Mouse (Mus musculus): Measurements from ENCODE around the gene Cd200r1. TPM values are rescaled to one million over a fixed set of nuclear protein-coding genes. Genes with fewer than 3 reads are reported as not detected.

Gene Cd200r1
- total RNA-seq (2023) = 5.1 TPM

GRCm38 (mm10) chr16:44765555-44766319 lies at the start of gene Cd200r1:
TSS of gene Cd200r1 (plus strand) at chr16:44765736.

DNA sequence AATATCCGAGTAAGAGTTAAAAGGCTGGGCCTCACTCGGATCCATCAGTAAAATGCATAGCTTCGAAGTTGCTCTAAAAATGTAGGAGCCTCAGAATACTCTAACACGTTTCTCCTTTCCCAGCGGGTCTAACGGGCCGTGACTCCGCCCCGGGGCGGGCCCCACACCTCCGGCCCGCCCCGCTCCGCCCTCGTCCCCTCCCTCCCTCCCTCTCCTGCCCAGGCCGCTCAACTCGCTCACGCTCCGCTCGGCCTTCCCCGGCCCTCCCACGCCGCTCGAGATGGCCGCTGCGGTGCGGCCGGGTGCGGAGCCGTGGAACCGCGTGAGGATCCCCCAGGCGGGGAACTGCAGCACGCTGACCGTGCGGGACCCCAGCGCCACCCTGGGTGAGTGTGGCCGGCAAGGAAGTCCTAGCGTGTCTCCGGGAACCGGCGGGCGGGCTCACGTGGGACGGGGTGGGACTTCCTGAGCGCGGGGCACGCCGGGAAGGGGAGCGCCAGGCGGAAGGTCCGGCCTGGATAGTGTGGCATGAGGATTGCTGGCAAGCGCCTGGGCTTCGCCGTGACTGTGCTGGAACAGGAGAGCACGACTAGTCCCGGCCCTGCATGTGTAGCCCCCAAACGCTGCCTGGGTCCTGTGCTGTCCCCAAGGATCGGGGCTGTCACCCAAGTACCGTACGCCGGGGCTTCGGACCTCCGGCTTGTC lies 41.3 kb upstream of the Cd200r1 start, which contains the start of gene Nepro:
Nepro (plus strand) TSS at position 219 of the 705 bp plus-strand sequence.

DNA sequence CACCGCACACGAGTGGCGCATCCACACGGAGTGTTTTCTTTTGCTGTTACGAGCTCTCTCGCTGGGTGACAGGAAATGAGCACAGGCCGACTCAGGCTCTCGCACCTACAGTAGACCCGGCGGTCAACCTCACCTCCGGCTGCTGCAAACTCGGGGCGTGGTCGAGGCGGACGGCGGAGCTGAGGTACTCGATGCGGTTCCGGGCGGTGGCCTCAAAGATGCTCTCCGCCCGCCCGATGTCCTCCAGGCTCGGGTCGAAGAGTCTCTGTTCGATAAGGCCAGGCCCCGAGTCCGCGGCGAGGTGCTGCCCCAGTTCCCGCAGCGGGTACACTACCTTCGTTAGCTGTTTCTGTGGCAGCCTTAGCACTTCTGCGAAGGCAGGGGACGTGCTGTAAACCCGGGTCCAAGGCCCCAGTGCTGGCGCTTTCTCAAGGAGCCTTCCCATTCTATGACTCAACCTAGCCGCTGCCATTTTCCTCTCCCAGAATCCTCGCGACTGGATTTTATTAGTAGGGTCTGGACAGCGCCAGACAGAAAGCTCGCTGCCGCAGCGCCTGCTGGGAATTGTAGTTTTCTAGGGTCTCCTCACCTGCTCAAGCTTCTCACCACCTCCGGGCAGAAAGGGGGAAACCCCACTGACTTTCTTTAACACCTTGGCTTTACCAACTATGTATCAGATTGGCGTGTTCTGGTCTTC lies 19.5 kb upstream of the Cd200r1 start, which contains the start of gene Gtpbp8:
Gtpbp8 (minus strand) TSS at position 498 of the 697 bp plus-strand sequence.

DNA sequence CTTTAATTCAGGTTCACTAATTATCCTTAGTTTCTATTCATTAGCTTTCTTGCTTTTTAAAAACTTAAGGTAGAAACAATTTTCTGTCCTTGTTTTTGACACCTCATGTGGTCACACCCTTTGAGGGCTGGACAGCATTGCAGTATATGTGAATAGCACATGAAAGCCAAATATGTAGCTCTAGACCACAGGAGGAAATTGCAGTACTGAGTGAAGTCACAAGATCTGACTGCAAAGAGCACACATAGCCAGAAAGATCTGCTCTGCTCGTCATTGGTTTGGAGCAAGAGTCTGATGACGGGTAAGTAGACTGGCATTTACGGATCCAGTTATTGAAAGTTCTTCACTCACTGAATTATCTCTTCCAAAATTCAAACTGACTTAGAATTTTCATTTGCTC lies 46.0 kb downstream of the Cd200r1 start, which contains the start of gene Cd200r4:
Cd200r4 (plus strand) TSS at position 190 of the 400 bp plus-strand sequence.

Other genes starting within 250 kb of the Cd200r1 start
- not detected for gene Boc, start 206.8 kb upstream of the Cd200r1 start, total RNA-seq (2023)
- gene Nepro, start 41.4 kb upstream of the Cd200r1 start, total RNA-seq (2023) = 16.6 TPM
- gene Gtpbp8, start 19.4 kb upstream of the Cd200r1 start, total RNA-seq (2023) = 10.5 TPM
- 0.94 TPM for gene Cd200r4, start 46.0 kb downstream of the Cd200r1 start, total RNA-seq (2023)
- gene Cd200r2, start 101.4 kb downstream of the Cd200r1 start, total RNA-seq (2023) = not detected
- 2.2 TPM for gene Cd200r3, start 177.9 kb downstream of the Cd200r1 start, total RNA-seq (2023)

Measured in CD4-positive naive resting alpha-beta T cell, adult 76 days (primary cell).